Mouse (Mus musculus): ENCODE measurements at regions not wholly inside any gene's neighbourhood (a gene's known extent, or its start where the extent isn't known, plus 50 kb on each side); places are given as distances from the start of the nearest gene placed in this dataset.

DNA sequence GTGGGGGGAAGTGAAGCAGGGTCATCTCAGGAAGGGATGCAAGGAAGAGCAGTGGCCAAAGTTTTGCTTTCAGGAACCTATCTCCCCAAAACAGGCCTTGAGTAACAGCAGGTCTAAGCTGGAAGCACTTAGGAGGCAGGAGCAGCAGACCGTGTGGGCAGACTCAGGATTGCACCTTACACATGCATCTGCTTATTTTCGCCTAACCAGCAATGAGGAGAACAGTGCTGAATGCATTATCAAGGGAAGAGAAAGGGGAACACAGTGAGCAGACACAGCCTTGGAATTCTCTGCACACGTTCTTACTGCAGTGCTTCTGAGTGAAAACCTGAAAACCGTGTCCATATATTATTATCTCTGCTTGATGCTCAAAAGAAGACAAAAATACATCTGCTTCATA, 585.0 kb downstream of the Ets1 start:
- DNase-seq (ENCODE audit: low spot score): no peak

DNA sequence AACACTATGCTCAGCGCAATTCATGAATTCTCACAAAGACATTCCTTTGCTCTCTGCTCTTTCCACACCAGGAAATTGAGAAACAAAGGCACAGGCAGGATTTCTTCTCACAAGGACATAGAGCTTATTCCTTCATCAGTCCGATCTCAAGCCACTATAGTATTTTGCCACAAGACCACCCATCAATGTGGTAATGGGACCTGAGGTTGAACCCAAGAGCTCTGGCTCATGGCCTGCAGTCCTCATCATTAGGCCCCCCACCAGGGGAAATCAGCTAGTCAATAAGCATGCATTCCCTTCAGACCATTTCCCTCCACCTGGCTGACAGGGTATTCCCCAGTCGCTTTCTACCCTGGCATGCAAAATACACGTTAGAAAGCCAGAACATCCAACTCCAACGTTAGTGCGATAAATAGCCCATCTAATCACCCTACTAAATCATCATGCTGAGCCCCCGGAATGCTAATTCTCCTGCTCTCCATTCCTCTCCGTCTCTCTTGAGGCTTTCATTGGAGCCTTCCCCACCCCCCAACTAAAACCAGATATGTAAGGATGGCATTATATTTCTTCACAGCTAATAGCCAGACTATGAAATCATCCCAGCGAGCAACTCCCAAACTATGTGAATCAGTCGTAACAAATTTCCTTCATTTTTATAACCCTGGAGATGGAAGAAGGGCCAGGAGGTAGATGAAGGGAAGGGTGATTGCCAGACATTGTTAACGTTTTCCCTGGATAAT, 586.2 kb downstream of the Ets1 start:
- no peak for DNase-seq (ENCODE audit: low spot score)

DNA sequence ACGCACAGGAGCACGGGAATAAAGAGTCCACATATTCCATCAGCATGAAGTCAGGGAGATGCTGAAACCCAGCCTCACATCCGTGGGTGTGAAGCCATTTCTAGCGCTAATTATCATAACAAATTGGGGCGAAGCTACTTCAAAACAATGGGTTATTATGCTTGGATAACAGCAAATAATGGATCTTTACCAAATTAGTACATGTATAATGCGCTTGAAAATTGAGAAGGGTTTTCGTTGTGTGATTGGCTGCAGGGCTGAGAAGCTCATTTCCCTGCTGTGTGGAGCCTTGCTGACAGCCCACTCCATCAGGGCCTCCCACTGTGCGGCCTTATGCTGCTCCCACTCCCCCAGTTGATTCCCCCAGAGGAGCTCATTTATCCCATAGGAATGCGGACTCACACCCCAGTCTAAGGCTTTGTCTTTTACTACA, 597.7 kb downstream of the Ets1 start:
- no peak for DNase-seq (ENCODE audit: low spot score)

DNA sequence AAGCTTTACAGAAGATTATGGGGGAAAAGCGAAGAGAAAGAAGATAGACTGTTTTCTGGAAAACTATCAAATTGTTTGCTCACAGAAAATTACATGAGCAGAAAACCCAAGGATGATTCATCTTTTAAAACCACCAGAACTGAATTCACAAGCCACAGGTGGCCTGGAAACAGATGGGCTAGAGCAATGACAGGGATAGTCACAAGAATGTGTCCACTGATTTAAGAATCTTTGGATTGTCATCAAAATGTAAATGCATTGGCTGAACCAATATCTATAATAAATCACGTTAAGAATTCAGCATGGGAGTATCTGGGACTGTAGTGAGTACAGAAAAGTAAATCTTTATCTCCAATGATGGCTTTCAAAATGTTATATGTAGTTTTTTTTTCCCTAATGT, 602.2 kb downstream of the Ets1 start:
- no peak for DNase-seq (ENCODE audit: low spot score)

DNA sequence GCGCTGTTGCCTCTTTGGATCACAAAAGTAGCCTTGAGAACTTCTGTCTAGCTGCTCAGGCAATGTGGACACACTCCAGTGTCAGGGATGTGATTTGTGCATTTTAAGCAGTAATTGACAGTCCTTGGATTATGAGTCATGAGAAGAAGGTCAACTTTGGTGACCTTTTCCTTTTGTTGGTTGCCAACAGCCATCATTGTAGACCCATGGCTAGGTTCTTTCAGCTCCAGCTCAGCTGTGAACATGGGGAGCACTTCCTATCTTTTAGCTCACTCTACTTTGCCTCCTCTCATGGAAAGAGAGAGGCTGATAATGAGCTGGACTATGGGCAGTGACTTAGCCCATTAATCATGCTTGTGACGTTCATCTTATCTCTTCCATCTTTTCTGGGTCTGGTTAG, 602.8 kb downstream of the Ets1 start:
- no peak for DNase-seq (ENCODE audit: low spot score)

DNA sequence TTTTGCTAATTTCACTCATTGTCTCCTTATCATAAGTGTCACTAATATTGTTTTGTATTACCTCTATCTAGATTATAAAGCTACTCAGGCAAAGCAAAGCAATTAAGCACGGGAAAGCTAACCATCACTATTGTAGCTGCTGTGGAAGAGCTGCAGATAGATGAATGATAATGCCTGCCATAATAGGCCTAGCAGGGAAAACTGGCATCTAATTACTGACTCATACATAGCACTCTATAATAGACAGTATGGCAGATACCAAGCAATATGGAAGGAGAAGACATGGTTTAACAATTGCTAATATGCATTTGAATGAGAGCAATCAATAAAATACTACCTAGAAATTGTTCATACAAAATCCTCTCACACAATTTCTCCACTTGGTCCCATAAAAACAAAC, 604.5 kb downstream of the Ets1 start:
- no peak for DNase-seq (ENCODE audit: low spot score)

DNA sequence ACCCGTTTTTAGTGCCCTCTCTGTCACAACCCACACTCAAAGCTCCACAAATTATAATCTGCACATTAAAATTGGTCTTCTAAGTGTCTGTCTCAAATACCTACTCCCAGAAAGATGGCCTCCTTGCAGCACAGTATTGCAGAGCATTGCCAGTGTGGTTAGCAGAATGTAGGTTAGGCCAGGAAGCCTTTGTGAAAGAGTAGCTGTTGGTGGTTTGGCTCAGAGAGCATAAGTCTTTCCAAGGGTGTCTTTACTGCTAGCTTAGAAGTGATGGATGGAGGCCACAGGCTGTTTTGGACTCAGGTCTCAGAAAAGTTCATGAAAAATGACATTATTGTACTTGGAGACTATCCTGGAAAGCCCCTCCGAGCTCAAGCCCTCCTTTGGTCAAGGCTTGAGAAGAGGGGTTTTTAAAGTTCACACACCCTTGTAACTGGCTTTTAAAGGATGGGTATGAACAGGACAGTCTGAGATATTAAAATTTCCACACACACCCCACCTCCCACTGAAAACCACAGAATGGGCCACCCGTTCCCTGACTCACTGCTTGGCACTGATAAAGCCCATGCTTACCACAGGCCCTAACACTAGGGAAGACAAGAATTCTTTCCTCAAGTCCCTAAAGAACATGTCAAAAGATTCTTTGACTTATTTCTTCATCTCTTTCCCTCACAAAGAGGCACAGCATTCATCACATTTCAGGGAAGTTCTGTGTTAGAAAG, 605.1 kb downstream of the Ets1 start:
- DNase-seq (ENCODE audit: low spot score): no peak

DNA sequence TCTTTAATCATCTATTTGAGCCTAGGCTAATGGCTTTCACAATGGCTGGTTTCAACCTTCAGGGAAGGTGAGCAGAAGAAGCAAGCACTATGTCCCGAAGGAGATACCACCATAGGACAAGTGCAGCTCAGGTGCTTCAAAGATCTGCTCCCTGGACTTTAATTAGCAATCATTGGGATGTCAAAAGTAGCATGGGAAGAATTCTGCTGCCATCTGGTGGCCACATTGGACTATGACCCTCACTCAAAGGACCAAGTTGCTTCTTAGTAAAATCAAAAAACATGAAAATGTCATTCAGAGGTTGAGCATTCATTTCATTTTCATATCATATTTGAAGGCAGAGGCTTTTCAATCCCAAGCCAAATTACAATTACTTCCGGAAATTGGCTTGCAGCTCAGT, 610.9 kb downstream of the Ets1 start:
- DNase-seq (ENCODE audit: low spot score): peak; percentile 35

DNA sequence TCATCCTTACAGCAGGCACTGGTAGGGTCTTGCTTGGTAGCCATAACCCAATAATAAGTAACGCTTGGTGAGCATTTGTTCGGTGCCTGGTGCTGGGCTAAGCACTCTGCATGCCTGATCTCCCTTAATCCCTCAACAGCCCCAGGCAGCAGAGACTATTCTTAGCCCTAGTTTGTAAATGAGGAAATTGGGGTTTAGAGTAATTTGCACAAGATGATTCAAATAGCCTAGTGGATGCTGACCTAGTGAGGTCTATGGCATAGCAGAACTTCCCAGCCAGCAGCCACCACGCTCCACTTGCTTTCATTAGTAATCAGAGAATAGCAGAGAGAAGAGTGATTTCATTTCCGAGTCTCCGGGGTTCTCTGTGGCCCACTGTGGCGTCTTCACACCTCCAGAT, 622.2 kb downstream of the Ets1 start:
- no peak for DNase-seq (ENCODE audit: low spot score)

DNA sequence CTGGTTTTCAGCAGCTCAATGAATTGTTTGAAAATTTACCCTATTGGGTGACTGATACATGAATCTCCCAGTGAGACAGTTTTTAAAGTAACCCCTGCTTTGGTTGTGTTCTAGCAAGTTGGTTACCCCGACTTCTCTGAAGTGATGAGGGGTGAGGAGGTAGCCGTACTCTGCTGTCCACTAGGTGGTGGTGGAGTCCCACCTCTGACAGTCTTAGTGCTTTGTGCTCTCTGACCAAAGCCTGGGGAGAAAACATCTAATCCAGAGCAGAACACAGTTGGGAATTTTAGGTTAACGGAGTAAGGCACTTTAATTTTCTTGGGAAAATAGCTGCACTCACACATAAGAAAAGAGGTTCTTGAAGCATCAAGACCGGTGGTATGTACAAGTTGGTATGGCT, 624.1 kb downstream of the Ets1 start:
- peak; percentile 33 for DNase-seq (ENCODE audit: low spot score)

DNA sequence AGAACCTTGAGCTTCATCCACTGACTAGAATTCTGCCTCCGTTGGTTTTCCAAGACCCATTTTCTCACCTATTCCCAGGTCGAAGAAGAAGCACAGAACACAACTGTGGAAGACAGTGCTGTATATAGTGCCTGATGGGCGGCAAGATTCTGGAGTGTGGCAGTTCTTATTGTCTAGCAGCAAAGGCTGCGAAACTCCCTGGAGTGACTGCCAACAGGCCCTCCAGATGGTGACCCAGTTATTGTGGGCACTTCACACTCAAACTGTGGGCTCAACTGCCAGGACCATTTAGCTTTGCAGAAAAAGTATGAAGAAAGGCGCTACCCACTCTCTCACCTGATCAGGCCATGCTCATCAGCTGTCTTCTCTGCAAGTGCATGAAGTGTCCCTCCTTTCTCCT, 653.4 kb downstream of the Ets1 start:
- no peak for DNase-seq (ENCODE audit: low spot score)

DNA sequence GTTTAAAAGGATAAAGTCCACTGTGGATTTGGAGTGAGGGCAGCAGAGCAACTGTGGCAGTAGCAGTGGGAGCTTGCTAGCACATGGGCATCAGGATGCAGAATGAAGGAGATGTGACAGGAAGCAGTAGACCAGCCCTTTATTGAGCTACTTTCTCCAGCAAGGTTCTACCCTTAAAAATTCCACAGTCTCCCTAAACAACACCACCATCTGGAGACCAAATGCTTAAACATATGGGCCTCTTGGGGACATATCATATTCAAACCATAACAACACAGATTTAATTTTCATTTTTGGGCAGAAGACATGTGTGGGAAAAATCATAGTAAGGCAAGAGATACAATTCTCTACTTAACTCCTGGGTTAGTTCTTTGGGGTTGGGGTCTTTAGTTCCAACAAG, 656.1 kb downstream of the Ets1 start:
- no peak for DNase-seq (ENCODE audit: low spot score)

DNA sequence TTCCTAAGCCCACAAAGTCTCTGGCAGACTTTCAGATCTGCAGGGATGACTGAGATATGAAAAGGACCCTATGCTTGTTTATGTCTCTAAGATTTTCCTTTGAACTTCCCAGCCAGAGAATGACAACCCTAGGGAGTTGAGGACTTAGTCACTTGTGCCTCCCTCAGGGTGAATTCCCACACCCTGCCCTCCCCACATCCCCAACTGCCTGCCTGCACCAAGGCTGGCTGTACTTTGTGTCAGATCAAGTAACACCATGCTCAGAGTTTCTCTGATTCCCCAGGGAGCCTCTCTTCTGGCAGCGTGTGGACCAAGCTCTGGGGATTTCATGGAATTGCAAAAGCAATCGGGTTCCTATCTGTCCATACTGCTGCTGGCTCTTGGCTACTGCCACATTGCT, 659.9 kb downstream of the Ets1 start:
- DNase-seq (ENCODE audit: low spot score): no peak

DNA sequence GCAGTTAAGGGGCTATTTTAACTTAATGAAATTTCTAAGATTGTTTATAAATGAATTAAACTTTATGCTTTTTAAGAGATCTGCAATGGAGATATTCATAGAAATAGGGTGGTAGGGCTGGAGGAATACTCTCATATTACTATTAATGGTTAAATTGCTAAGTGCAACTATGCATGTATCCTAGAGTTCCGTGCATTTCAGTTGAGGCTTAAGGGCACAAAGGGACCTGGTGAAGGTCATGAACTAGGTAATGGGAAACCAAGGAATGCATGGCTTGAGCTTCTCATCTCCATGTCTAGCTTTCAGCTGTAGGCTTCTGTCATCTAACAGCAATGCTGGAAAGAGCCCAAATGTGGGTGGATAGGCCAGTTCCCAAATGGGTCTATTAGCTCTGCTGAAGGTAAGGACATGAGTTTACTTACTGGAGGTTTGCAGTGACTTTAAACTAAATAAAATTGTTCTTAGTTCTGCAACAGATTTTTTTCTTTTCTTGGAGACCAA, 683.6 kb downstream of the Ets1 start:
- no peak for DNase-seq (ENCODE audit: low spot score)

DNA sequence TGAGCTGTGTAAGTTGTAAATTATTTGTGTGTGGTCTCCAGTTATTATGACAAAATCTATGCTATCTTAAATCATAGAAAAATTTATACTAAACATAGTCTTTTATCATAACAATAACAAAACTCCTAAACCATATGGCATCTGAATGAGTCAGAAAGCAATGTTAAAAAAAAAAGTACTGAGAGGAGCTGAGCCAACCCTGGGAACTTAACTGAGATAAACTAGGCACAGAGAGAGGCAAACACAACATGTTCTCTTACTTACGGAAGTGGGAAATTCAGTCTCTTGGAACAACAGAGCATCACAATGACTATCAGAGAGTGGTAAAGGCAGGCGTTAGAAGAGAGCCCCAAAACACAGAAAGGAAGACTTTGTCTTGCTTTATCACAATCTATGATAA, 691.7 kb downstream of the Ets1 start:
- DNase-seq (ENCODE audit: low spot score): no peak

DNA sequence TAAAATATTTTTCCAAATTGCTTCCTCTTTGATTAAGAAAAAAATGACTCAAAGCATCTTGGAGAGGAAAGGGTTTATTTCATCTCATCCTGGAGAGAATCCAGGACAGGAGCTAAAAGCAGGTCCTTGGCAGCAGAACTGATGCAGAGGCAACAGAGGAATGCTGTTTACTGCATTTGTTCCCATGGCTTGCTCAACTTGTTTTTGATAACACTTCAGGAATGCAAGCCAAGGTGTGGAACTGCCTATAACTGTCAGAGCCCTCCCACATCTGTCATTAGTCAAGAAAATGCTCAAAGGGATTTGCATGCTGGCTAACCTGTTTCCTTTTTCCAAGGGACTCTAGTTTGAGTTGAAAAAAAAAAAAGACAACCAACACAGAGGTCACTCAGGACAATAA, 714.2 kb downstream of the Ets1 start:
- no peak for DNase-seq (ENCODE audit: low spot score)

DNA sequence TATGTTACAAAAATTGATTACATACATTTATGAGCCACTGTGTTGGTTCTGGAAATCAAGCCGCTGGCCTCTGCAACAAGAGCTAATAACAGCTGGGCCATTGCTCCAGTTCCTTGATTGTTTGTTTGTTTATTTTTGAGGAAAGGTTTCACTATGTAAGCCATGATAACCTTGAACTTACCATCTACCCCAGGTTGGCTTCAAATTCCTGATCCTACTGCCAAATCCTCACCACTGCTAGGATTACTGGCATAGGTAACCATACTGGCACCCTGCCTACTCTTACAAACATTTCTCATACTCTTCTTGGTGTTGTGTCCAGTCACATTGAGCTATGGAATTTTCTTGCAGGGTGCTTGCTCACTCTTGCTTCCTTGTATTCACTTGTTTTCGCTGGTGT, 720.6 kb downstream of the Ets1 start:
- DNase-seq (ENCODE audit: low spot score): no peak

DNA sequence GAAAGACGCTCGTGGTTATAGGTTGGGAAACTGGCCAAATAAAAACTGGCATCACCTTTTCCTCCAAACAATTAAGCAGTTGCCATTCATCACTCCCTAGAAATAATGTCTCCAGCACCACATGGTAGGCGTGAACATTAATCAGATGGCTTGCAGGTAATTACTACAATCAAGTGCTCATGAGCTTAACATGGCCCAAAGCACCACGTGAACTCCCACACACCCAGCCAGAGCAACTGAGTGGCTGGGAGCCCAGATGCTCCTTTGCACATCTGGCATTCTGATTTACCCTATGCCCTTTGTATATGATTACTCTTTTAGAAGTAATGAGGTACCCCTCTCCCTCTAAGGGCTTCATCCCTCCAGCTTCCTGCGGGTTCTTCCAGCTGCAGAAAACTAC, 724.9 kb downstream of the Ets1 start:
- no peak for DNase-seq (ENCODE audit: low spot score)

DNA sequence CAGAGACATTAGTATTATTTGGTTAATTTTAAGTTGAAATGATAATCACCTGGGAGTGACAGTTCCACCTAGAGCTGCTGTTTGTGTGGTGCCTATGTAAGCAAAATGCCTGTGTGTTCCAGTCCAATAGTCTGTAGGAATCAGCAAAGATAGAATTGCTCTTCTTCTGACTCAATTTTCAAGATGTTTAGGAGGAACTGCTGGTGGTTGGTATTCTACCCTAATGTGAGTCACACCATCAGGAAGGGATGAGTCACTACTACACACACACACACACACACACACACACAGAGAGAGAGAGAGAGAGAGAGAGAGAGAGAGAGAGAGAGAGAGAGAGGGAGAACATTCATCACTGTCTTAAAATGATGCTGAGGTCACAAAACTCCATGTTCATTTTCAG, 753.1 kb downstream of the Ets1 start:
- no peak for DNase-seq (ENCODE audit: low spot score)

DNA sequence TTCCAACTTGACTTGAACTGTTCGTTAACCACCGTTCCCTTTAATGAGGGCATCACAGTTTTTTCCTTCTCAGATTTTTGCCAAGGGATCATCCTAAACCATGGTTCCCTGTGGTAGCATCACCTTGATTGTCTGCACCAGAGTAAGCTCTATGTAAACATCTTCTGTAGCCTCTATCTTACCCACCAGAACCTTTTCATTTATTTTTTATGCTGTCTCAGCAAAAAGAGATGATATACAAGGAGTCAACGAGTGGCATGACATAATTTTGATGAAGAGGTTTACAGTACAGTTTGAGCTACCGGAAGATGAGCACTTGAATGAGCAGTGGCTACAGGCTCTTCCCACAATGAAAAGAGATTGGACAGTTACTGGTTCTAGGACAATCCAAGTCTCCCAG, 768.7 kb downstream of the Ets1 start:
- DNase-seq (ENCODE audit: low spot score): no peak

DNA sequence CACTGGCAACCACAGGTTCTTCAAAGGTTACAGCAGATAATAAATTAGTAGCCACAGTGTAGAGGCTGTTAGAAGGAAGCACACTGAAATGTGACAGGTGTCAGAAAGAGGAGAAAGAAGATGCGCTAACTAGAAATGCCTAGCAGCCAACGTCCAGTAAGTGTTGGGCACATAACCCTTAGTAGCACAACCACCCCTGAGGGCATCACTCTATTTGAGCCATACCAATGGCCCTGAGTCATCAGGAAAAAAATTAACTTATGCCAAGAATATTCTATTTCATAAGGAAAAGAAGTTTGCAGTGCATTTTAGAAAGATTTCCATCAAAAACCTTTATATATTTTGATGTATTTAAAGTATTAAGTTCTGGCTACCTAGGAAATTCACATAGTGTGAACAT, 771.5 kb downstream of the Ets1 start:
- DNase-seq (ENCODE audit: low spot score): no peak

DNA sequence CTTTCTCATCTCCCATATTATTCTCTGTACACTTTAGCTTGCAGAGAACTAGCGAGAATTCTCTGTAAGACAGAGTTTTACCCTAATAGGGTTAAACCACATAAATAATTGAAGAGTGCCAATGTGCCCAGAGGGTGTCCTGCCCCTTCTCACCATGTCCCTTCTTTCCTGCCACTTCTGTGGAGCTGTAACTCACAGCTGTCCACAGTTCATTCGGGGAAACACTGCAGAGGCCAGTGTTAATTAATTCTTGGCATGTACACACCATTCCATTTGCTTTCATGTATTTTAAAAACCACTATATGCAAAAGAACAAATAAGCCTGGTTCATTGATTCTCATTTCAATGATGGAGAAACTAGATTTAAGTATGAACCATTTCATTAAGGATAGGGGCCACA, 787.8 kb downstream of the Ets1 start:
- no peak for DNase-seq (ENCODE audit: low spot score)

DNA sequence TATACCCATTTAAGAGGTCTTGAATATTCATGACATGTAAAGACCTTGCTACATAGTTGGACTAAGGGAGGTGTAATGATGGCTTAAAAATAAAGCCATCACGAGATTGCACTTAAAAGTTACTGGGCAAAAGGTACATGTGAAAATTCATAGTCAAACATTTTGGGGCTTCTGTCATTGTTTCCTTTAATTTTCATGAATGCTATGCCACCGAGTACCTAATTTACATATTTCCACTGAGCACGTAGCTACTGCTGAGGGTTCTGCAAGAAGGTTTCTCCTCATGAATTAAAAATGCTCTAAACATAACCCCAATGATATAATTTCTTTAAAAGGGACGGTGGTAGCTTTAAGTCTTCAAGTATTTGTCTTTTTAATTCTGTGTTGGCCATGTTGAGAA, 800.4 kb downstream of the Ets1 start:
- DNase-seq (ENCODE audit: low spot score): no peak

DNA sequence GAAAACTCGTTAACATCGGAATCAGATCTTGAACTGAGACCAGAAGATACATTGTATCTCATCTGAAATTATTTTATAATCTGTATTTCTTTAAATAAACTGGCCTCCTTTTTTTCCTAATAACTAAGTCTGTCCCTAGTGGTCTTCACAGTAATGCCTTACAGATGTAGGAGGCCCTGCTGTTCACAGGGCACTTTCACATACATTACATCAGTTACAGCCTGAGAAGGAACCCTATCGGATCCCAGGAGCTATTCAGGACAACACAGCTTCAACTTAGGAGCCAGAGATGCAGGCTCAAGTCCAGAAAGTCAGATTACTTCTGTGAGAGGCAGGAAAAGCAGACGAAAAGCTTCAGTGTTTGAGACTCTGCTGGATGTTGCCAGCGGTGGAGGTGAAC, 806.2 kb downstream of the Ets1 start:
- DNase-seq (ENCODE audit: low spot score): no peak

Data from urinary bladder, postnatal 14 days (tissue).